Mouse (Mus musculus) liver, embryonic 12.5 days (tissue): Measurements from ENCODE around the gene Foxk2. TPM values are rescaled to one million over a fixed set of nuclear protein-coding genes. Genes with fewer than 3 reads are reported as not detected.

ENCODE experiments used
- ATAC-seq: fragments of 200-750 bp; cut with Nextera tagmentation; 2 replicates; pipeline ENCODE4 v1.8.0; 2017; ENCODE audit warnings: moderate number of reproducible peaks, mild to moderate bottlenecking, moderate library complexity
- H3K27ac ChIP-seq: fragments of 300-500 bp; sonication (generic); 2 replicates; pipeline ENCODE4 v1.5.1; 2016; ENCODE audit warnings: mild to moderate bottlenecking
- H3K27me3 ChIP-seq: fragments of 300-500 bp; sonication (generic); replicated peaks from 2 replicates; pipeline ENCODE4 v1.6.1; 2016; ENCODE audit warnings: mild to moderate bottlenecking, moderate library complexity
- H3K36me3 ChIP-seq: fragments of 300-500 bp; sonication (generic); 2 replicates; pipeline ENCODE4 v1.6.1; 2016; ENCODE audit warnings: mild to moderate bottlenecking, moderate library complexity
- H3K4me1 ChIP-seq: fragments of 300-500 bp; sonication (generic); 2 replicates; pipeline ENCODE4 v1.6.1; 2016
- H3K4me2 ChIP-seq: fragments of 300-500 bp; sonication (generic); 2 replicates; pipeline ENCODE4 v1.6.1; 2016; ENCODE audit warnings: mild to moderate bottlenecking, moderate library complexity
- H3K4me3 ChIP-seq: fragments of 300-500 bp; sonication (generic); 2 replicates; pipeline ENCODE4 v1.5.1; 2016; ENCODE audit warnings: mild to moderate bottlenecking, moderate library complexity
- H3K9ac ChIP-seq: fragments of 300-500 bp; sonication (generic); 2 replicates; pipeline ENCODE4 v1.6.1; 2016; ENCODE audit warnings: mild to moderate bottlenecking, moderate library complexity
- H3K9me3 ChIP-seq: fragments of 300-500 bp; sonication (generic); replicated peaks from 2 replicates; pipeline ENCODE4 v1.6.1; 2016; ENCODE audit warnings: mild to moderate bottlenecking, moderate library complexity
- WGBS: fragments of 180-500 bp; shearing (Covaris S2); methylation state at CpG from one replicate; pipeline ENCODE4 v1.1.7; 2016; ENCODE audit not compliant: insufficient replicate concordance; 5-methylcytosine and 5-hydroxymethylcytosine counted together
- polyA plus RNA-seq: library from polyadenylated mRNA; unstranded; fragments of >200 nt; fragmentation: Nextera tagmentation; extraction: Ambion mirVana; gene quantifications from 2 replicates; pipeline ENCODE4 v1.2.1, GENCODE M21; 2016

Gene Foxk2
- polyA plus RNA-seq, 1 experiment from 2014 or later: 6.5 TPM

DNA sequence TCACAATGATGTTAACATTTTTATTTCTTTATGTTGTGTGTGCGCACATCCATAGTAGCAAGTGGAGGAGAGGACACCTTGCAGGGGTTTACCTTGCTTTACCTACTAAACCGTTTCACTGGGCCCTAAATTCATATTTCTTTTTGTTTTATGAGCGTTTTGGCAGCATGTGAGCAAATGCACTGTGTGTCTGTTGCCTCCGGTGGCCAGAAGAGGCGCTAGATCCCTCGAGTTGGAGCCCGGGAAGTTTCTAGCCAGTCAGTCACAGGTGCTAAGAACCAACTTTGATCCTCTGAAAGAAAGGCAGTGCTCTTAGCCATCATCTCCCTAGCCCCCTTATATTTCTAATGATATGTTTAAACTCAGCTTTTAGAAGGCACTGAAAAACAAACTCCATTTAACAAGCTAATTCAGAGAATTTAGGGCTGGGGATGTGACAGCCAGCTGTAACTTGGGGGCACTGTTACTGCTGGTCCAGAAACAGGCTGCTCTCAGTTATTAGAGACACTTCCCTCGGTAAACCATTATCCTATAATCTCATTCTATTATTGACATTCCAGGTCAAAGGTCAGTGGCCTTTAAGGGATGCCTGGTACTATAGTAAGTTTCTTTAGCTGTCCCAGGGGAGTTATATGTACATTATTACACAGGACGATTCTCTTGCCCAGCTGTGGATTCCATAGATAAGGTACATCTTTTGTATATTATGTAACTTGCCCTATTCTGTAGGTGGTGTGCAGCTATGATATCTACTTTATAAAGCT lies 24.1 kb upstream of the Foxk2 start:
- Histone ChIP-seq H3K9ac (peak overlapping the region; percentile 74), H3K36me3 (peaks cover 18% of the 10 kb centered on the region), H3K4me1 (peaks cover 63% of the 10 kb centered on the region), H3K9me3 (no peaks in the 10 kb centered on the region), H3K4me3 (peak overlapping the region; percentile 92), H3K27me3 (no peaks in the 10 kb centered on the region), H3K4me2 (peak overlapping the region; percentile 68), H3K27ac (peak overlapping the region; percentile 99)
- ATAC-seq: no peak
- 20% methylated on average over 9 of the region's 9 CpGs for WGBS

DNA sequence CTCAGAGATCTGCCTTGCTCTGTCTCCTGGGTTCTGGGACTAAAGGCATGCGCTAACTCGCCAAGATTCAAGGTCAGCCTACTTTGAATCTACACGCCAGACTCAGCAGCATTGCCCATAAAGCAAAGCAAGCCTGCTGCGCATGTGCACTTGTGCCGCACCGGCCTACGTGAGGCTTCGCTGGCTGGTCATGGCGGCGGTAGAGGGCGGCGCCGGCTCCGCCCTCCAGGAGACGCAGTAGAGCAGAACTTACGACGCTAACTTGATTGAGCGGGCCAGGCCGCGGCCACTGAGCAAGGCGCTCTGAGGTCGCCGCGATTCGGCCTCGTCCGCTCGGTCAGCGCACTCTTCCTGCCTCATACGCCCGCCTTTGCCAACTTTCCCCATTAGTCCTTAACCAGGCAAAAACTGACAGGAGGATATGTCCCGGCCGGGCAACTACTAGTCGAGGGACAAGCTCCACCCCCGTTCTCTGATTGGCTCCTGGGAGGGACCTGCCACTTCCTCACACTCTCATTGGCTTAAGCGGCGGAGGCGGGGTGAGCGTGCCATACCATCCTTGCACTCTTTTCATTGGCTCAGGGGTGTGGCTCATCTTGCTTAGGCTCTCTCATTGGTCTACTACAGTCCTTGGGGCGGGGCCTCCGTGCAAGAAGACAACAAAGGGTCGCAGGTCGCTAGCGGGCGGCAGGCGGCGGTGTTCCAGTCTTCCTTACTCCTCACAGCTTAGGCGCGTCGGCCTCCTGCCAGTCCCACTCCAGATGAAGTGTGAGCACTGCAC lies 23.0 kb upstream of the Foxk2 start, which contains the start of gene Narf:
Gene Narf (plus strand): TSS at position 690 of the 781 bp plus-strand sequence.
- under 1% methylated on average over 50 of the region's 50 CpGs for WGBS
- peak; percentile 94 for ATAC-seq
- H3K4me2 ChIP-seq: peak within 1 kb of the TSS; percentile 82

DNA sequence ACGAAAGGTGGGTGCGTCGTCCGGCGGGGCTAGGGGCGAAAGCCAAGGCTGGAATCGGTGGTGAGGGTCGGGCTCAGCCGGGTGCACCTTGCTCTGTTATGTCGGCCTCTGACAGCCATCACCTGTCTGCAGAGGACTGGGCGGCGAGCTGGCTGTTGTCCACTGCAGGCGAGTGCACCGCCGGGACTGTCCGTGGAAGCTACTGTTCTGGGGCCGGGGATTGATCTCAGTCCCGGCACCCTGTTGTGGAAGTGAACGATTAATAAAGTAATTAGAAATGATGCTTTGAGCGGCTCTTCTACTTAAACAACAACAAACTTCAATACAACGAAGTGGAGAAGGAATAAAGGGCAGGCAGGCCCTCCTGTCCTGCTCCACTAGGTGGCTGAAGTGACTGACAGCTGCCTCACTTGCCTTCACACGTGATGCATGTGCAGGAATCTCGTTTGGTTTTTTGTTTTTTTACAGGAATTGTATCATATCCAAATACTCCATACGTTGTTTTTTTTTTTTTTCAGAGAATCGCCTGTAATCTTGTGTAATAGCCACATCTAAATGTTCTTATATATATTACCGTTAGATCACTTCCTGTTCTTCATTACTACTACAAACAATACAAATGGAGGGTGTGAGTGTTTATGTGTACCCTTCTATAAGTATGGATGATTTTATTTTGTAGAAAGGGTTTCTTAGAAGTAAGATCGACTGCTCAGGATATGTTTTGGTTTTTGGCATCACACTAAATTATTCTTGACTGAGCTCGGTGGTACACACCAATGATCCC lies 22.3 kb upstream of the Foxk2 start:
- Histone ChIP-seq H3K9me3 (no peaks in the 10 kb centered on the region), H3K27ac (peak overlapping the region; percentile 99), H3K9ac (peak overlapping the region; percentile 91), H3K4me2 (peak overlapping the region; percentile 82), H3K36me3 (peaks cover 37% of the 10 kb centered on the region), H3K27me3 (no peaks in the 10 kb centered on the region), H3K4me1 (peaks cover 64% of the 10 kb centered on the region), H3K4me3 (peak overlapping the region; percentile 92)
- peak; percentile 18 for ATAC-seq
- WGBS: 3% methylated on average over 28 of the region's 28 CpGs

More for the DNA sequence above, 23.0 kb upstream of the Foxk2 start, which contains the start of gene Narf:
- peak within 1 kb of the TSS; percentile 91 for H3K9ac ChIP-seq
- H3K9me3 ChIP-seq: no peaks in the 10 kb centered on the region
- peak within 1 kb of the TSS; percentile 99 for H3K27ac ChIP-seq
- peak within 1 kb of the TSS; percentile 92 for H3K4me3 ChIP-seq
- no peaks in the 10 kb centered on the region for H3K27me3 ChIP-seq
- peaks cover 29% of the 10 kb centered on the region for H3K36me3 ChIP-seq
- peaks cover 64% of the 10 kb centered on the region for H3K4me1 ChIP-seq

DNA sequence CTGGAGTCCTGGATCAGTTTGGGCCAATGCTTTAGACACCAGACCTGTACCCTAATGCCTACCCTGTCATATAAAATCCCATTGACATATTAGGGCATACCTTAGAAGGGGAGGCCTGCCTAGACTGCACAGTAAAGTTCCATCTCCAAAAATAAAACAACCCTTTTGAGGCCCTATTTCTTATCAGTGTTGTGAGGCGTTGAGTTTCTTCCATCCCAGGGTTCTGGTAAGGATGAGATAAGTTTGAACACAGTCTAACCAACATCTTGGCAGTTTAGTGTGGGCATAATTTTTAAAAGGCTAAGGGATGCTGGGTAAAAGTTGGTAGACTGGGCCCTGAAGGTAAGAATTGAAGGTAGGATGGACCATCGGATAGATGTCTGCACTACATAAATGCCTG lies 20.1 kb upstream of the Foxk2 start:
- peak; percentile 64 for ATAC-seq
- WGBS: 27% methylated on average over 2 of the region's 2 CpGs
- H3K27me3 ChIP-seq: no peaks in the 10 kb centered on the region
- peak overlapping the region; percentile 91 for H3K9ac ChIP-seq
- H3K4me2 ChIP-seq: peak overlapping the region; percentile 82
- peaks cover 51% of the 10 kb centered on the region for H3K4me1 ChIP-seq
- peaks cover 58% of the 10 kb centered on the region for H3K36me3 ChIP-seq
- no peaks in the 10 kb centered on the region for H3K9me3 ChIP-seq
- H3K4me3 ChIP-seq: peak overlapping the region; percentile 92
- H3K27ac ChIP-seq: peak overlapping the region; percentile 99

DNA sequence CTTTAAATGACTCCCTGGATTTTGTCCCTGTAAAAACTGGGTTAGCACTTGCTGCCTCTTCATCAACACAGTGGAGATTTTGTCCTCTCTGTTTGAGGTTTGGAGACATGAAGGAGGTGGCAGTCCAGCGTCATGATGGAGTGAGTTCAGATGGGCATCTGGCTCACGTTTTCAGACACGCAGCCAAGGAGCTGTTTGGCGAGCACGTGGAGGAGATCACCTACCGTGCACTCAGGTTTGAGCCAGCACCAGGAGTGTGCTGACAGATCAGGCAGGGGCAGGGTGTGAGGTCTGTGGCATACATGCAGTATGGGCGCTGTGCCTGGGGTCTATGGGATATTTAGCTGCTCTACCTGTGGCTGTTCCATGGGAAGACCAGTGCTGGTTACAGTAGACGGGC lies 9.6 kb upstream of the Foxk2 start:
- no peak overlapping the region for H3K27ac ChIP-seq
- no peak overlapping the region for H3K4me2 ChIP-seq
- no peaks in the 10 kb centered on the region; the same call in none of the 2 replicates for H3K4me1 ChIP-seq
- H3K36me3 ChIP-seq: peaks cover 98% of the 10 kb centered on the region
- no peaks in the 10 kb centered on the region for H3K9me3 ChIP-seq
- WGBS: 89% methylated on average over 8 of the region's 8 CpGs
- no peak overlapping the region for H3K9ac ChIP-seq
- H3K4me3 ChIP-seq: no peak overlapping the region
- ATAC-seq: no peak
- H3K27me3 ChIP-seq: no peaks in the 10 kb centered on the region

DNA sequence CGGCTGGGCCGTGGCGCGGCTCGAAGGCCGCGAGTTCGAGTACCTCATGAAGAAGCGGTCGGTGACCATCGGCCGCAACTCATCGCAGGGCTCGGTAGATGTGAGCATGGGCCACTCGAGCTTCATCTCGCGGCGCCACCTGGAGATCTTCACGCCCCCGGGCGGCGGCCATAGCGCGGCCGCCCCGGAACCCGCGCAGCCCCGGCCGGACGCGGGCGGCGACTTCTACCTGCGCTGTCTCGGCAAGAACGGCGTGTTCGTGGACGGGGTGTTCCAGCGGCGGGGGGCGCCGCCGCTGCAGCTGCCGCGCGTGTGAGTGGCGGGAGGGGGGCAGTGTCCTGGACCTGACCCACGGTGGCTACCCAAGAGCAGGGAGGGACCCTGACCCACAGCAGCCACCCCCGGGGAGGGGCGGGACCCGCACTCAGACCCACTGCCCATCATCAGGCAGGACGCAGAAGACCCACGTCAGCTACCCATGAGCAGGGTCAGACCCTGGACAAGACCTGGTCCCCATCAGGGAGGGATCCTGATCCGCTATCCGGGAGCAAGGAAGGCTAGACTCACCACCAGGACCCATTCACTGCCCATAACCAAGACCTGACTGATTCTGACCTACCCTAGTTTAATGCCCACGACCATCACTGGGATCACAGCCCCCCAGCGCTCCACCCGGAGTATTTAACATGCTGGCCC lies 569 bp downstream of the Foxk2 start:
- H3K36me3 ChIP-seq: peaks cover 63% of the 10 kb centered on the region
- peak; percentile 36 for ATAC-seq

DNA sequence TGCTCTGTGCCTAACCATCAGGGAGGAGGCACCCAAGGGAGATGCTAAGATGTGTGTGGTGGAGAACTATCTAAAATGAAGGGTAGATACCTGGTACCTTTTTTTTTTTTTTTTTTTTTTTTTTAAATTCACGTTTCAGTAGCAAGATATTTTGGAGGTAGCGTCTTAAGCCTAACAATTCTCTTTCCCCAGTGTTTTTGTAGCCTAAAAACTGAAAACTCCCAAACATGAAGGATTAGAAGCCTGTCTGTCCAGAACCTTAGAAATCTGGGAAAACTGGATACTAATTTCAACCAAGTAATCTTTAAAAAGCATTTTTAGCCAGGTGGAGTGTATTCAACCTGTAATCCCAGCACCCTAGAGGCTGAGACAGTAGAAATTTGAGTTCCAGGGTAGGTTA lies 1.3 kb downstream of the Foxk2 start:
- Histone ChIP-seq H3K9ac (peak overlapping the region; percentile 99), H3K27me3 (no peaks in the 10 kb centered on the region), H3K36me3 (peaks cover 63% of the 10 kb centered on the region), H3K27ac (peak overlapping the region; percentile 91; the same call in 1 of the 2 replicates), H3K9me3 (no peaks in the 10 kb centered on the region), H3K4me2 (peak overlapping the region; percentile 92), H3K4me3 (peak overlapping the region; percentile 100), H3K4me1 (peaks cover 43% of the 10 kb centered on the region)
- no peak for ATAC-seq
- whole genome bisulfite sequencing: 37% methylated on average over 2 of the region's 2 CpGs

More for the DNA sequence above, 569 bp downstream of the Foxk2 start:
- under 1% methylated on average over 60 of the region's 60 CpGs for WGBS
- peaks cover 43% of the 10 kb centered on the region for H3K4me1 ChIP-seq
- no peaks in the 10 kb centered on the region for H3K9me3 ChIP-seq
- H3K27me3 ChIP-seq: no peaks in the 10 kb centered on the region
- peak overlapping the region; percentile 100 for H3K4me3 ChIP-seq
- peak overlapping the region; percentile 91 for H3K27ac ChIP-seq
- H3K4me2 ChIP-seq: peak overlapping the region; percentile 92
- H3K9ac ChIP-seq: peak overlapping the region; percentile 99

DNA sequence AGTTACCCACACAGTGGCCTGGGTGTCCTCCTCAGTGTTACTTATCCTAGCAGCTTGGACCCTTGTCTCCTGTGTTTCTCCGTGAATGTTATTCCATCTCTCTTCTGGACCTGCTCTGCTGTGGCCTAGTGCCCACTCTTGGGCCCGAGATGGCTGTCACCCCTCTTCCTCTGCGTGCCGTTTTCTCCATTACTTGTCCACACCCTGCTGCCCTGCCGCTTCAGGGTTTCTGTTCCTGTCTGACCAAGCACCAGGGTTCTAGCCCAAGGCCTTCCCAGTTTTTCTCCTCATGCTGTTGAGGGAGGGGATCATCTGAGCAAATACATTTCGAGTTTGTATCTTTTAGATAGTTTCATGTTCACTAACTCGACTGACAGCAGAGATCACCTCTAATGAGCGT lies 17.7 kb downstream of the Foxk2 start:
- H3K4me1 ChIP-seq: peaks cover 52% of the 10 kb centered on the region
- 78% methylated on average over 8 of the region's 8 CpGs for WGBS
- no peaks in the 10 kb centered on the region for H3K9me3 ChIP-seq
- peaks cover 43% of the 10 kb centered on the region for H3K36me3 ChIP-seq
- no peaks in the 10 kb centered on the region for H3K27me3 ChIP-seq
- no peak overlapping the region for H3K4me3 ChIP-seq
- H3K4me2 ChIP-seq: no peak overlapping the region
- ATAC-seq: no peak
- no peak overlapping the region for H3K9ac ChIP-seq
- no peak overlapping the region for H3K27ac ChIP-seq

DNA sequence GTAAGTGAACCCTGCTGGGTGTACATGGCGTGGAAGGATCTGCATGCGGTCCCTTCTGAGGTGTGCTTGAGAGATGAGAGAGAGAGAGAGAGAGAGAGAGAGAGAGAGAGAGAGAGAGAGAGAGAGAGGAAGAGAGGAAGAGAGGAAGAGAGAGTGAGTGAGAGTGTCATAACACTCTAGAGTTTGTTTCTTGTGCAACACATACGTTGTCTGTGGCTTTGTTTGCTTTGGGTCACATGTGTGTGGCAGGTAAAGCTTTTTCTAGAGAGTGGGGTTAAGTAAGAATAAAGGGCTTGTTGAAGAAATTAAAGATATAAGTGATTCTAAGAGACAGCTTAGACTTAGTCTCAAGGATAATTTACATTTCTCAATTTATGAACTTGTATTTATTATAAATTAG lies 18.2 kb downstream of the Foxk2 start:
- Histone ChIP-seq H3K4me2 (no peak overlapping the region), H3K27ac (no peak overlapping the region), H3K4me3 (no peak overlapping the region), H3K36me3 (peaks cover 39% of the 10 kb centered on the region), H3K4me1 (peaks cover 57% of the 10 kb centered on the region), H3K9ac (no peak overlapping the region), H3K27me3 (no peaks in the 10 kb centered on the region), H3K9me3 (no peaks in the 10 kb centered on the region)
- 75% methylated on average over 3 of the region's 3 CpGs for WGBS
- no peak for ATAC-seq

DNA sequence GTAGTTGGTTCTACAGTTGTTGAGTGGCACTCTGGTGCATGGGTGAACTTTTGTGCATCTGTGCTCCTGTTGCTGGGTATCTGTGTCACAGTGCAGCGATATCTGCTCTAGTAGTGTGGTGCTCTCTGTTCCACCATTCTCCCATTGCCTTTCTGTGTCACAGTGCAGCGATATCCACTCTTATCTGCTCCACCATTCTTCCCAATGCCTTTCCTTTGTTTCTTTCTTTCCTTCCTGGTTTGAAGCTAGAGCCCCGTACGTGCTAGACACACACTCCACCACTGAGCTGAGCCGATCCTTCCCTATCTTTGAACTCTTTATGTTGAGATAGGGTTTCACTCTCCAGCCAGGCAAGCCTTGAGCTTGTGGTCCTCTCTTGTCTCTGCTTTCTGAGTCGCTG lies 23.1 kb downstream of the Foxk2 start:
- Histone ChIP-seq H3K9me3 (no peaks in the 10 kb centered on the region), H3K27me3 (no peaks in the 10 kb centered on the region), H3K4me2 (peak overlapping the region; percentile 0; the same call in 1 of the 2 replicates), H3K9ac (no peak overlapping the region), H3K27ac (peak overlapping the region; percentile 28), H3K36me3 (peaks cover 54% of the 10 kb centered on the region), H3K4me3 (no peak overlapping the region), H3K4me1 (peaks cover 48% of the 10 kb centered on the region)
- ATAC-seq: peak; percentile 77
- WGBS: 30% methylated on average over 6 of the region's 6 CpGs

DNA sequence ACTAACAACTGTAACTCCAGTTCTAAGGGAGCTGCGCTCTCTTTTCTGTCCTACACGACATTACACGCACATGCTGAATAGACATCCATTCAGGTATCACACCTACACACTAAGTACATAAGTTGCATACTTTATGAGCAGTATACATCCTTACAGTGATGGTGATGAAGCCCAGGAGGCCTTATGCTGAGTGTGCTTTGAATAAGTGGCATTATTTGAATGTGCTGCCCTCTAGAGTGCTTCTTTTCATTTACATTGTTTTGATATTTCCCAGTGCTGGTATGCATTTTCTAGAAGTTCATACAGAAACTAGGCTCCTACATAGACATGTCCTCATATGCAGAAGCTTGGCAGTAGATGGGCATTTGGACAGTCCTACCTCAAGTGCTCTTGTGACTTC lies 30.1 kb downstream of the Foxk2 start:
- 93% methylated on average over 3 of the region's 3 CpGs for WGBS
- H3K27me3 ChIP-seq: no peaks in the 10 kb centered on the region
- H3K4me1 ChIP-seq: no peaks in the 10 kb centered on the region
- no peak for ATAC-seq
- no peak overlapping the region for H3K4me3 ChIP-seq
- H3K9me3 ChIP-seq: no peaks in the 10 kb centered on the region
- H3K27ac ChIP-seq: no peak overlapping the region
- H3K4me2 ChIP-seq: no peak overlapping the region
- no peak overlapping the region for H3K9ac ChIP-seq
- peaks cover 97% of the 10 kb centered on the region for H3K36me3 ChIP-seq
